10 mouse cellular contexts compared by ENCODE assay signal in the genomic region with DNA sequence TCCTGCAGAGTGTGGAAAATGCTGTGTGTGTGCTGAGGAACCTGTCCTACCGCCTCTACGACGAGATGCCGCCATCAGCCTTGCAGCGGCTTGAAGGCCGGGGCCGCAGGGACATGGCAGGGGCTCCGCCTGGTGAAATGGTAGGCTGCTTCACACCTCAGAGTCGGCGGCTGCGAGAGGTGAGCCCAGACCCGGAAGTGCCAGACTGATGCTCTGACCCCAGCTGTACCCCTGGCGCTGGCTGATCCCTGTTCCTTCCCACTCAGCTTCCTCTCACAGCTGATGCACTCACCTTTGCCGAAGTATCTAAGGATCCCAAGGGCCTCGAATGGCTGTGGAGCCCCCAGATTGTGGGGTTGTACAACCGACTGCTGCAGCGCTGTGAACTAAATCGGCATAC. TPM values are rescaled to one million over a fixed set of nuclear protein-coding genes. Genes with fewer than 3 reads are reported as not detected.
DNase-seq lines count a peak whose midpoint lies in the region; ATAC-seq lines count a peak whose summit lies in the region.
"Had no signal": no experiment of that assay in that cellular context is flagged by ENCODE, and none has a peak within 500 bp of the region (broad histone marks: within the 10 kb centered on the region; RNA-seq: fewer than 3 reads in every experiment).

No protein-coding gene starts in this region.

- DNase-seq in kidney, postnatal 25 days: no peak
- peak; percentile 29 for DNase-seq in T-cell, adult 2 months (ENCODE audit: low spot score)
- DNase-seq in naive thymus-derived CD4-positive, alpha-beta T cell, adult 2 months (ENCODE audit: low read depth): peak; percentile 59
- DNase-seq in frontal cortex, postnatal 25 days (ENCODE audit: low spot score in 2 of 2): no peak
- no peak for DNase-seq in gastrocnemius, postnatal 4 days (ENCODE audit: low spot score in 2 of 2)
- DNase-seq: right cerebral cortex, postnatal 14 days had no signal

- 14% methylated on average over 18 of the region's 18 CpGs for WGBS in kidney, embryonic 15.5 days

- H3K4me2 ChIP-seq in kidney, embryonic 15.5 days: peak overlapping the region; percentile 38
- H3K4me2 ChIP-seq: intestine, embryonic 15.5 days had no signal

- no peaks in the 10 kb centered on the region for H3K36me3 ChIP-seq in kidney, embryonic 15.5 days
- H3K36me3 ChIP-seq: intestine, embryonic 15.5 days had no signal

- H3K9ac ChIP-seq in kidney, embryonic 15.5 days: no peak overlapping the region
- H3K9ac ChIP-seq: intestine, embryonic 15.5 days had no signal

- H3K27me3 ChIP-seq in kidney, embryonic 15.5 days: peaks cover 42% of the 10 kb centered on the region

- H3K4me3 ChIP-seq in kidney, embryonic 15.5 days (replicated peaks): 0 out of 2 replicates have a peak overlapping the region, but pooled peaks have one; percentile 5
- H3K4me3 ChIP-seq: intestine, embryonic 15.5 days had no signal

- peaks cover 28% of the 10 kb centered on the region for H3K4me1 ChIP-seq in kidney, embryonic 15.5 days

- H3K9me3 ChIP-seq in kidney, embryonic 15.5 days (replicated peaks): no peaks in the 10 kb centered on the region
- H3K9me3 ChIP-seq: intestine, embryonic 15.5 days had no signal

- H3K27ac ChIP-seq in kidney, embryonic 15.5 days: no peak overlapping the region
- H3K27ac ChIP-seq: intestine, embryonic 15.5 days had no signal

- ATAC-seq in kidney, embryonic 15.5 days (replicated peaks; ENCODE audit: low FRiP score): no peak
- peak; percentile 40 for ATAC-seq in granulocyte monocyte progenitor cell, adult 5-6 weeks (replicated peaks; ENCODE audit: poor library complexity, severe bottlenecking)
- no peak for ATAC-seq in erythroid progenitor cell, adult 5-6 weeks (replicated peaks; ENCODE audit: low FRiP score, poor library complexity, severe bottlenecking)
- ATAC-seq: intestine, embryonic 15.5 days had no signal

RNA-seq across cellular contexts. Expression of gene Pkp3, which starts 10.5 kb away (rescaled TPM):
- 7.8 and 7.9 TPM in 2 replicates for polyA plus RNA-seq in kidney, embryonic 15.5 days (2015; fragmentation: Nextera tagmentation; extraction: Ambion mirVana)
- total RNA-seq in granulocyte monocyte progenitor cell, adult 5-6 weeks (2014; fragmentation: Nextera tagmentation): 1.4 and 2.2 TPM in 2 replicates
- total RNA-seq in granulocyte monocyte progenitor cell, adult 5-6 weeks (2017): 0.52 and 2.7 TPM in 2 replicates
- 4.3 TPM in 1 of 2 replicates, not detected in the other for total RNA-seq in erythroid progenitor cell, adult 5-6 weeks (2015; ENCODE audit: low replicate concordance)
- total RNA-seq in erythroid progenitor cell, adult 5-6 weeks (2017; ENCODE audit: low replicate concordance): 0.91 and 1.3 TPM in 2 replicates
- under 1 TPM; 0.25 to 0.54 TPM for total RNA-seq in gastrocnemius, postnatal 4 days (2021)

RNA-seq across cellular contexts. Expression of gene Sigirr, which starts 11.9 kb away (rescaled TPM):
- 20.8 and 24.7 TPM in 2 replicates for polyA plus RNA-seq in kidney, embryonic 15.5 days (2015; fragmentation: Nextera tagmentation; extraction: Ambion mirVana)
- total RNA-seq in granulocyte monocyte progenitor cell, adult 5-6 weeks (2014; fragmentation: Nextera tagmentation): 16.9 and 30.9 TPM in 2 replicates
- total RNA-seq in granulocyte monocyte progenitor cell, adult 5-6 weeks (2017): 16.6 and 20.2 TPM in 2 replicates
- total RNA-seq in erythroid progenitor cell, adult 5-6 weeks (2015; ENCODE audit: low replicate concordance): 4.2 and 10.5 TPM in 2 replicates
- total RNA-seq in erythroid progenitor cell, adult 5-6 weeks (2017; ENCODE audit: low replicate concordance): 1.5 TPM in 1 of 2 replicates, not detected in the other
- 1 to 10 TPM; 2.9 to 3.7 TPM for total RNA-seq in gastrocnemius, postnatal 4 days (2021)

RNA-seq across cellular contexts. Expression of gene B4galnt4, which starts 27.6 kb away (rescaled TPM):
- polyA plus RNA-seq in kidney, embryonic 15.5 days (2015; fragmentation: Nextera tagmentation; extraction: Ambion mirVana): 12.4 and 15.4 TPM in 2 replicates
- total RNA-seq in granulocyte monocyte progenitor cell, adult 5-6 weeks (2014; fragmentation: Nextera tagmentation): 0.60 and 3.6 TPM in 2 replicates
- total RNA-seq in granulocyte monocyte progenitor cell, adult 5-6 weeks (2017): 0.26 TPM in 1 of 2 replicates, not detected in the other
- not detected in 2 replicates for total RNA-seq in erythroid progenitor cell, adult 5-6 weeks (2015; ENCODE audit: low replicate concordance)
- 0.26 TPM in 1 of 2 replicates, not detected in the other for total RNA-seq in erythroid progenitor cell, adult 5-6 weeks (2017; ENCODE audit: low replicate concordance)
- under 1 TPM; 0.22 to 0.62 TPM for total RNA-seq in gastrocnemius, postnatal 4 days (2021)

RNA-seq across cellular contexts. Expression of gene Ano9, which starts 29.1 kb away (rescaled TPM):
- 6.0 TPM in 2 replicates for polyA plus RNA-seq in kidney, embryonic 15.5 days (2015; fragmentation: Nextera tagmentation; extraction: Ambion mirVana)
- not detected in 2 replicates for total RNA-seq in granulocyte monocyte progenitor cell, adult 5-6 weeks (2014; fragmentation: Nextera tagmentation)
- not detected in 2 replicates for total RNA-seq in granulocyte monocyte progenitor cell, adult 5-6 weeks (2017)
- not detected in 2 replicates for total RNA-seq in erythroid progenitor cell, adult 5-6 weeks (2015; ENCODE audit: low replicate concordance)
- not detected in 2 replicates for total RNA-seq in erythroid progenitor cell, adult 5-6 weeks (2017; ENCODE audit: low replicate concordance)
- total RNA-seq in gastrocnemius, postnatal 4 days (2021): not detected

RNA-seq across cellular contexts. Expression of gene Ptdss2, which starts 33.7 kb away (rescaled TPM):
- polyA plus RNA-seq in kidney, embryonic 15.5 days (2015; fragmentation: Nextera tagmentation; extraction: Ambion mirVana): 79.9 and 83.4 TPM in 2 replicates
- 14.0 and 17.5 TPM in 2 replicates for total RNA-seq in granulocyte monocyte progenitor cell, adult 5-6 weeks (2014; fragmentation: Nextera tagmentation)
- total RNA-seq in granulocyte monocyte progenitor cell, adult 5-6 weeks (2017): 4.2 and 7.1 TPM in 2 replicates
- total RNA-seq in erythroid progenitor cell, adult 5-6 weeks (2015; ENCODE audit: low replicate concordance): 278 and 380 TPM in 2 replicates
- total RNA-seq in erythroid progenitor cell, adult 5-6 weeks (2017; ENCODE audit: low replicate concordance): 309 and 327 TPM in 2 replicates
- total RNA-seq in gastrocnemius, postnatal 4 days (2021): 10 to 100 TPM; 22.6 to 29.0 TPM

Comparison
In these comparisons a context has a peak if more than half of its experiments do, and no peak if none do; other contexts are left out.
1. DNase-seq: peak in T-cell, adult 2 months (single experiment) and naive thymus-derived CD4-positive, alpha-beta T cell, adult 2 months (single experiment); none in kidney, postnatal 25 days (0 of 2), frontal cortex, postnatal 25 days (0 of 2) and gastrocnemius, postnatal 4 days (0 of 2).